Mouse (Mus musculus): ENCODE data around the gene Crtc2. TPM values are rescaled to one million over a fixed set of nuclear protein-coding genes. Genes with fewer than 3 reads are reported as not detected.
A peak's percentile ranks its signal among the peaks of the same experiment; 100 is the strongest.

Crtc2 gene
- total and polyA plus RNA-seq, 3 experiments: 7.1 to 66.9 TPM; not detected in 1

- TF ChIP-seq ZNF384 (IDR thresholded peaks at IDR 0.05; ENCODE audit: low read depth, low read length): no peak
- TF ChIP-seq SMC3 (IDR thresholded peaks at IDR 0.05; ENCODE audit: low read depth, low read length): no peak
- TF ChIP-seq RCOR1 (IDR thresholded peaks at IDR 0.05; ENCODE audit: low read depth, low read length): peak; percentile 37; the same call in 1 of the 2 replicates
- no peak for TF ChIP-seq CTCF (IDR thresholded peaks at IDR 0.05 in 2 of 3, conservative IDR thresholded peaks at IDR 0.05 in 1 of 3; ENCODE audit: control insufficient read depth in 1 of 3, insufficient read depth in 1 of 3, low read depth in 2 of 3, low read length in 3 of 3, poor library complexity in 1 of 3, severe bottlenecking in 1 of 3)
- TF ChIP-seq E2F4 (IDR thresholded peaks at IDR 0.05; ENCODE audit: borderline replicate concordance, low read depth, low read length): no peak
- no peak for TF ChIP-seq MAX (IDR thresholded peaks at IDR 0.05; ENCODE audit: low read length)
Observed at GRCm38 (mm10) chr3:90293352-90294063, 39.5 kb downstream of the Crtc2 start (continued).

- no peaks in the 10 kb centered on the region for H3K27me3 ChIP-seq (ENCODE audit: control insufficient read depth in 1 of 2, insufficient read depth in 2 of 2, low read length in 2 of 2)
- H3K4me1 ChIP-seq (ENCODE audit: control insufficient read depth in 1 of 2, insufficient read depth in 2 of 2, low read length in 2 of 2): peaks cover 15 to 16% of the 10 kb centered on the region in 2 experiments
- DNase-seq (ENCODE audit: low read depth, low spot score): peak; percentile 64
- H3K27ac ChIP-seq (ENCODE audit: control insufficient read depth, low read depth, low read length): peak overlapping the region; percentile 91
- H3K9me3 ChIP-seq (replicated peaks; ENCODE audit: insufficient read depth, low read length): no peaks in the 10 kb centered on the region
- TF ChIP-seq CHD1 (IDR thresholded peaks at IDR 0.05; ENCODE audit: low read depth, low read length) (0 out of 2 replicates have a peak, but pooled peaks have one; percentile 65), EP300 (IDR thresholded peaks at IDR 0.05; ENCODE audit: low read depth in 1 of 2, low read length in 2 of 2) (0 out of 4 replicates have a peak, but pooled peaks of 1 of the 2 experiments have one; percentile 17), MXI1 (IDR thresholded peaks at IDR 0.05; ENCODE audit: low read depth, low read length) (peak; percentile 18), POLR2AphosphoS5 (IDR thresholded peaks at IDR 0.05; ENCODE audit: borderline replicate concordance, low read depth, low read length) (no peak), KAT2A (conservative IDR thresholded peaks at IDR 0.05; ENCODE audit: low read depth, low read length) (peak; percentile 25; the same call in 1 of the 2 replicates), ZC3H11A (IDR thresholded peaks at IDR 0.05; ENCODE audit: low read depth, low read length) (no peak)
- peaks cover 2 to 47% of the 10 kb centered on the region in 2 experiments; a peak in 3 of 4 replicates for H3K36me3 ChIP-seq (ENCODE audit: control insufficient read depth in 1 of 2, insufficient read depth in 2 of 2, low read length in 2 of 2)
- peak overlapping the region; percentile 99 for H3K4me3 ChIP-seq (ENCODE audit: control insufficient read depth in 1 of 2, insufficient read depth in 1 of 2, low read depth in 2 of 2, low read length in 2 of 2)
- peaks cover 55% of the 10 kb centered on the region for H3K79me2 ChIP-seq (ENCODE audit: control insufficient read depth, insufficient read depth, low read length, poor library complexity)
- H3K9ac ChIP-seq (ENCODE audit: control insufficient read depth, low read depth, low read length, poor library complexity, severe bottlenecking): peak overlapping the region; percentile 98
Observed at GRCm38 (mm10) chr3:90294064-90294440, 40.1 kb downstream of the Crtc2 start.

GRCm38 (mm10) chr3:90294651-90295050 is 40.7 kb downstream of the Crtc2 start:
- Histone ChIP-seq H3K9me3 (replicated peaks; ENCODE audit: insufficient read depth, low read length) (no peaks in the 10 kb centered on the region), H3K27me3 (ENCODE audit: control insufficient read depth in 1 of 2, insufficient read depth in 2 of 2, low read length in 2 of 2) (no peaks in the 10 kb centered on the region), H3K9ac (ENCODE audit: control insufficient read depth, low read depth, low read length, poor library complexity, severe bottlenecking) (peak overlapping the region; percentile 98), H3K79me2 (ENCODE audit: control insufficient read depth, insufficient read depth, low read length, poor library complexity) (peaks cover 60% of the 10 kb centered on the region), H3K4me3 (ENCODE audit: control insufficient read depth in 1 of 2, insufficient read depth in 1 of 2, low read depth in 2 of 2, low read length in 2 of 2) (peak overlapping the region; percentile 99; a peak in 3 of 4 replicates), H3K27ac (ENCODE audit: control insufficient read depth, low read depth, low read length) (peak overlapping the region; percentile 91; the same call in 1 of the 2 replicates), H3K36me3 (ENCODE audit: control insufficient read depth in 1 of 2, insufficient read depth in 2 of 2, low read length in 2 of 2) (peaks cover 2 to 52% of the 10 kb centered on the region in 2 experiments; a peak in 3 of 4 replicates), H3K4me1 (ENCODE audit: control insufficient read depth in 1 of 2, insufficient read depth in 2 of 2, low read length in 2 of 2) (peaks cover 15 to 21% of the 10 kb centered on the region in 2 experiments)
- peak; percentile 53 for DNase-seq (ENCODE audit: low read depth, low spot score)
- TF ChIP-seq RCOR1 (IDR thresholded peaks at IDR 0.05; ENCODE audit: low read depth, low read length) (peak; percentile 78), POLR2AphosphoS2 (IDR thresholded peaks at IDR 0.05; ENCODE audit: low read length) (no peak), NELFE (IDR thresholded peaks at IDR 0.05; ENCODE audit: low read depth, low read length) (no peak), HCFC1 (IDR thresholded peaks at IDR 0.05; ENCODE audit: low read depth, low read length) (0 out of 2 replicates have a peak, but pooled peaks have one; percentile 8), ZKSCAN1 (IDR thresholded peaks at IDR 0.05; ENCODE audit: low read depth, low read length) (no peak), POLR2A (IDR thresholded peaks at IDR 0.05; ENCODE audit: control insufficient read depth in 1 of 2, insufficient read depth in 1 of 2, low read depth in 1 of 2, low read length in 2 of 2, poor library complexity in 1 of 2) (no peak), ZMIZ1 (IDR thresholded peaks at IDR 0.05; ENCODE audit: low read depth, low read length) (no peak), TAL1 (IDR thresholded peaks at IDR 0.05; ENCODE audit: low read length) (peak; percentile 69), TCF12 (IDR thresholded peaks at IDR 0.05; ENCODE audit: low read depth, low read length) (peak; percentile 64; the same call in 1 of the 2 replicates), USF2 (IDR thresholded peaks at IDR 0.05; ENCODE audit: borderline replicate concordance in 1 of 2, insufficient read depth in 1 of 2, low read depth in 1 of 2, low read length in 2 of 2) (no peak), EP300 (IDR thresholded peaks at IDR 0.05; ENCODE audit: low read depth in 1 of 2, low read length in 2 of 2) (peak; percentile 56 to 62), NRF1 (IDR thresholded peaks at IDR 0.05; ENCODE audit: insufficient read depth, low read depth, low read length, poor library complexity, severe bottlenecking) (no peak), SIN3A (IDR thresholded peaks at IDR 0.05; ENCODE audit: low read length) (0 out of 2 replicates have a peak, but pooled peaks have one; percentile 12), UBTF (IDR thresholded peaks at IDR 0.05; ENCODE audit: borderline replicate concordance, insufficient read depth, low read depth, low read length) (no peak), TBP (IDR thresholded peaks at IDR 0.05; ENCODE audit: low read depth, low read length) (no peak), ZC3H11A (IDR thresholded peaks at IDR 0.05; ENCODE audit: low read depth, low read length) (no peak), GATA1 (IDR thresholded peaks at IDR 0.05; ENCODE audit: low read depth, low read length) (peak; percentile 71), RAD21 (IDR thresholded peaks at IDR 0.05; ENCODE audit: low read depth, low read length) (no peak), CHD2 (IDR thresholded peaks at IDR 0.05; ENCODE audit: low read length) (no peak), CHD1 (IDR thresholded peaks at IDR 0.05; ENCODE audit: low read depth, low read length) (no peak)
